Mouse (Mus musculus): ENCODE measurements around the gene Poc1a.

GRCm38 (mm10) chr9:106280386-106280785 is 475 bp upstream of the Poc1a start:
- TF ChIP-seq POLR2A (IDR thresholded peaks at IDR 0.05; ENCODE audit: borderline replicate concordance, extremely low read depth, low read depth, low read length) (0 out of 2 replicates have a peak, but pooled peaks have one; percentile 8), CTCF (IDR thresholded peaks at IDR 0.05; ENCODE audit: insufficient read depth, low read length) (peak; percentile 79)

Data from lung, adult 2 months (tissue).